In genomic region chr11:79013806-79014205, GRCm38 (mm10) we compare ENCODE assay signal across 18 mouse cellular contexts. TPM values are rescaled to one million over a fixed set of nuclear protein-coding genes. Genes with fewer than 3 reads are reported as not detected.
A peak's percentile ranks its signal among the peaks of the same experiment; 100 is the strongest.
DNase-seq lines count a peak whose midpoint lies in the region; ATAC-seq lines count a peak whose summit lies in the region.
"Had no signal": no experiment of that assay in that cellular context is flagged by ENCODE, and none has a peak within 500 bp of the region (broad histone marks: within the 10 kb centered on the region; RNA-seq: fewer than 3 reads in every experiment).

No protein-coding gene starts in this region.

- no peaks in the 10 kb centered on the region for H3K27me3 ChIP-seq in embryonic facial prominence, embryonic 13.5 days
- no peaks in the 10 kb centered on the region for H3K27me3 ChIP-seq in embryonic facial prominence, embryonic 10.5 days (replicated peaks; ENCODE audit: low read depth, poor library complexity, severe bottlenecking)
- H3K27me3 ChIP-seq in heart, embryonic 13.5 days (replicated peaks) = no peaks in the 10 kb centered on the region
- no peaks in the 10 kb centered on the region for H3K27me3 ChIP-seq in heart, embryonic 12.5 days (replicated peaks)
- H3K27me3 ChIP-seq in lung, embryonic 16.5 days (ENCODE audit: control insufficient read depth, insufficient read depth, low read depth, low read length) = no peaks in the 10 kb centered on the region
- H3K27me3 ChIP-seq: hindbrain, embryonic 12.5 days; limb, embryonic 12.5 days; liver, embryonic 15.5 days; midbrain, embryonic 13.5 days had no signal

- H3K9me3 ChIP-seq in embryonic facial prominence, embryonic 13.5 days = no peaks in the 10 kb centered on the region
- no peaks in the 10 kb centered on the region for H3K9me3 ChIP-seq in embryonic facial prominence, embryonic 10.5 days
- H3K9me3 ChIP-seq in heart, embryonic 13.5 days = no peaks in the 10 kb centered on the region
- no peaks in the 10 kb centered on the region for H3K9me3 ChIP-seq in heart, embryonic 12.5 days (replicated peaks)
- H3K9me3 ChIP-seq in lung, embryonic 16.5 days (ENCODE audit: control insufficient read depth, low read length) = no peaks in the 10 kb centered on the region
- H3K9me3 ChIP-seq: hindbrain, embryonic 12.5 days; limb, embryonic 12.5 days; liver, embryonic 15.5 days; midbrain, embryonic 13.5 days had no signal

- no peak for ATAC-seq in embryonic facial prominence, embryonic 13.5 days (ENCODE audit: insufficient number of reproducible peaks, insufficient read depth, low FRiP score, low TSS enrichment, low read depth)
- no peak for ATAC-seq in heart, embryonic 13.5 days (ENCODE audit: extremely low read depth, insufficient number of reproducible peaks, low FRiP score, low TSS enrichment)
- no peak for ATAC-seq in heart, embryonic 12.5 days (ENCODE audit: insufficient number of reproducible peaks, low FRiP score)
- ATAC-seq in lung, embryonic 16.5 days (ENCODE audit: low read depth) = no peak
- ATAC-seq: inflammation-experienced regulatory T-cells, adult 6 months; midbrain, embryonic 13.5 days had no signal

- no peak overlapping the region for H3K9ac ChIP-seq in embryonic facial prominence, embryonic 13.5 days
- H3K9ac ChIP-seq in heart, embryonic 13.5 days = no peak overlapping the region
- no peak overlapping the region for H3K9ac ChIP-seq in heart, embryonic 12.5 days
- H3K9ac ChIP-seq in lung, embryonic 16.5 days (ENCODE audit: low read length) = no peak overlapping the region
- H3K9ac ChIP-seq: hindbrain, embryonic 12.5 days; limb, embryonic 12.5 days; liver, embryonic 15.5 days; midbrain, embryonic 13.5 days had no signal

- no peak overlapping the region for H3K4me2 ChIP-seq in embryonic facial prominence, embryonic 13.5 days
- H3K4me2 ChIP-seq in heart, embryonic 13.5 days = no peak overlapping the region
- H3K4me2 ChIP-seq in heart, embryonic 12.5 days = no peak overlapping the region
- no peak overlapping the region for H3K4me2 ChIP-seq in lung, embryonic 16.5 days (ENCODE audit: low read depth, low read length)
- H3K4me2 ChIP-seq: hindbrain, embryonic 12.5 days; limb, embryonic 12.5 days; liver, embryonic 15.5 days; midbrain, embryonic 13.5 days had no signal

- peaks cover 21% of the 10 kb centered on the region for H3K4me1 ChIP-seq in embryonic facial prominence, embryonic 13.5 days
- peaks cover 37% of the 10 kb centered on the region for H3K4me1 ChIP-seq in embryonic facial prominence, embryonic 10.5 days
- peaks cover 30% of the 10 kb centered on the region for H3K4me1 ChIP-seq in heart, embryonic 13.5 days
- peaks cover 16% of the 10 kb centered on the region for H3K4me1 ChIP-seq in heart, embryonic 12.5 days (replicated peaks)
- H3K4me1 ChIP-seq in lung, embryonic 16.5 days (replicated peaks; ENCODE audit: control insufficient read depth, insufficient read depth, low read length) = no peaks in the 10 kb centered on the region; the same call in 1 of the 2 replicates

- H3K4me3 ChIP-seq in embryonic facial prominence, embryonic 13.5 days = no peak overlapping the region
- H3K4me3 ChIP-seq in embryonic facial prominence, embryonic 10.5 days = no peak overlapping the region
- no peak overlapping the region for H3K4me3 ChIP-seq in heart, embryonic 13.5 days
- no peak overlapping the region for H3K4me3 ChIP-seq in heart, embryonic 12.5 days
- H3K4me3 ChIP-seq in lung, embryonic 16.5 days (ENCODE audit: low read length) = no peak overlapping the region
- H3K4me3 ChIP-seq: hindbrain, embryonic 12.5 days; limb, embryonic 12.5 days; liver, embryonic 15.5 days; midbrain, embryonic 13.5 days; myocyte had no signal

- H3K27ac ChIP-seq in embryonic facial prominence, embryonic 13.5 days = 0 out of 2 replicates have a peak overlapping the region, but pooled peaks have one; percentile 3
- no peak overlapping the region for H3K27ac ChIP-seq in embryonic facial prominence, embryonic 10.5 days (replicated peaks)
- peak overlapping the region; percentile 45; the same call in 1 of the 2 replicates for H3K27ac ChIP-seq in heart, embryonic 13.5 days (replicated peaks)
- no peak overlapping the region for H3K27ac ChIP-seq in heart, embryonic 12.5 days (ENCODE audit: poor library complexity, severe bottlenecking)
- H3K27ac ChIP-seq in lung, embryonic 16.5 days (ENCODE audit: low read length) = peak overlapping the region; percentile 14; the same call in 1 of the 2 replicates
- H3K27ac ChIP-seq: liver, embryonic 15.5 days; midbrain, embryonic 13.5 days had no signal

- 68% methylated on average over 9 of the region's 9 CpGs for WGBS in embryonic facial prominence, embryonic 13.5 days
- 66% methylated on average over 9 of the region's 9 CpGs for WGBS in embryonic facial prominence, embryonic 10.5 days
- WGBS in heart, embryonic 13.5 days = 63% methylated on average over 9 of the region's 9 CpGs
- 68% methylated on average over 9 of the region's 9 CpGs for WGBS in heart, embryonic 12.5 days
- WGBS in lung, embryonic 16.5 days = 60% methylated on average over 9 of the region's 9 CpGs

- DNase-seq in embryonic facial prominence, embryonic 10.5 days (ENCODE audit: low spot score) = no peak
- DNase-seq in lung, adult 18-20 months = no peak
- DNase-seq in brain, adult 2 months (ENCODE audit: low read depth, low spot score) = peak; percentile 18
- DNase-seq in kidney, postnatal 10 days = no peak
- DNase-seq: adrenal gland, adult 2 months; cerebellum, adult 18-20 months; gastrocnemius, postnatal 14 days; kidney, postnatal 14 days had no signal

- peaks cover 33% of the 10 kb centered on the region for H3K36me3 ChIP-seq in embryonic facial prominence, embryonic 13.5 days
- peaks cover 19% of the 10 kb centered on the region for H3K36me3 ChIP-seq in embryonic facial prominence, embryonic 10.5 days (replicated peaks)
- peaks cover 42% of the 10 kb centered on the region for H3K36me3 ChIP-seq in heart, embryonic 13.5 days
- H3K36me3 ChIP-seq in heart, embryonic 12.5 days = peaks cover 28% of the 10 kb centered on the region
- no peaks in the 10 kb centered on the region for H3K36me3 ChIP-seq in lung, embryonic 16.5 days (ENCODE audit: control insufficient read depth, insufficient read depth, low read length)
- H3K36me3 ChIP-seq: liver, embryonic 15.5 days had no signal

RNA-seq across cellular contexts. Expression of gene Lgals9, which starts 29.1 kb away (rescaled TPM):
- 18.4 and 22.2 TPM in 2 replicates for polyA plus RNA-seq in embryonic facial prominence, embryonic 13.5 days (2015; fragmentation: Nextera tagmentation; extraction: Ambion mirVana)
- polyA plus RNA-seq in embryonic facial prominence, embryonic 10.5 days (2016; fragmentation: Nextera tagmentation; extraction: Ambion mirVana) = 2.3 and 2.8 TPM in 2 replicates
- 60.2 and 67.9 TPM in 2 replicates for polyA plus RNA-seq in heart, embryonic 13.5 days (2015; fragmentation: Nextera tagmentation; extraction: Ambion mirVana)
- polyA plus RNA-seq in heart, embryonic 12.5 days (2016; fragmentation: Nextera tagmentation; extraction: Ambion mirVana) = 53.7 and 53.8 TPM in 2 replicates
- polyA plus RNA-seq in lung, embryonic 16.5 days (2015; fragmentation: Nextera tagmentation; extraction: Ambion mirVana) = 50.8 and 60.8 TPM in 2 replicates

Comparison
In these comparisons a context has a peak if more than half of its experiments do, and no peak if none do; other contexts are left out.
1. H3K27ac ChIP-seq: peak in embryonic facial prominence, embryonic 13.5 days (single experiment), heart, embryonic 13.5 days (single experiment) and lung, embryonic 16.5 days (single experiment); none in embryonic facial prominence, embryonic 10.5 days (single experiment) and heart, embryonic 12.5 days (single experiment).